Mouse (Mus musculus) lung, postnatal 36 days (tissue): ENCODE data around the gene Nlrp3.
A peak's percentile ranks its signal among the peaks of the same experiment; 100 is the strongest.

ENCODE experiments used
- DNase-seq: peaks from one replicate; pipeline ENCODE4 v3.0.0; 2022; ENCODE audit warnings: mixed read lengths

Gene Nlrp3

DNA sequence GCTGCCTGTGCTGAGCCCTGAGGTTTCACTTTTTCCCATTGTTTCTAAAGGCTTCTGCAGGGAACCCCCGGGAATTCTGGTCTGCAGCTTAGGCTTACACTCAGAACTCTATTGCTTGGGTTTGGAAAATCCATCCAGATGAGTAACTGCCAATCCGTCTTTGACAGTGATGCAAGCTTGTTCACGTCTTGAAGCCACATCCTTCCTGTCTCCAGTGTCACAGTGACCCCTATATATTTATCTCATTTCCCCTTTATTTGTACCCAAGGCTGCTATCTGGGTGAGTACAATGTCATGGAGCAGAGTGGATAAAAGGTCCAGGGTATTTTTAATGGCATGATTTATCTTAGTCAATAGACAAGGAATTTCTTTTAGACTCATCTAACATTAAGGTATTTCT, at the start of gene Nlrp3:
Gene Nlrp3, plus strand, starts transcription at position 245 of the 400 bp plus-strand sequence.
- DNase-seq, result peak; percentile 41

- DNase-seq, result no peak
These were observed 44.6 kb upstream of the Nlrp3 start for GRCm38 (mm10) chr11:59496672-59497310.

DNA sequence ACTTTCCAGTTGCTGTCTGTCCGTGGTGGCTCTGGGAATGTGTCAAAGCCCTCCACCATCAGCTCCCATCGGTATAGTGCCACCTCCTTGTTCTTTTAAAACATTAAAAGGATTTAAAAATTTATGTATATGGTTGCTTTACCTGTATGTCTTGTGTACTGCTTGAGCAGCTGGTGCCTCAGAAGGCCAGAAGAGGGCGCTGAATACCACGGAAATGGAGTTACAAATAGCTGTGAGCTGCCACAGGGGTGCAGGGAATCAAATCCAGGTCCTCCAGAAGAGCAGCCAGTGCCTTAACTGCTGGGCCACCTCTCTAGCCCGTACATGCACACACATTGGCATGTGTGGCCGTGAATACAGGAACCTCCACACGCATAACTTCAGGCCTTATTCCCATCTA, 43.6 kb upstream of the Nlrp3 start:
- DNase-seq, result no peak

GRCm38 (mm10) chr11:59501978-59502700, 39.2 kb upstream of the Nlrp3 start:
- no peak for DNase-seq

DNA sequence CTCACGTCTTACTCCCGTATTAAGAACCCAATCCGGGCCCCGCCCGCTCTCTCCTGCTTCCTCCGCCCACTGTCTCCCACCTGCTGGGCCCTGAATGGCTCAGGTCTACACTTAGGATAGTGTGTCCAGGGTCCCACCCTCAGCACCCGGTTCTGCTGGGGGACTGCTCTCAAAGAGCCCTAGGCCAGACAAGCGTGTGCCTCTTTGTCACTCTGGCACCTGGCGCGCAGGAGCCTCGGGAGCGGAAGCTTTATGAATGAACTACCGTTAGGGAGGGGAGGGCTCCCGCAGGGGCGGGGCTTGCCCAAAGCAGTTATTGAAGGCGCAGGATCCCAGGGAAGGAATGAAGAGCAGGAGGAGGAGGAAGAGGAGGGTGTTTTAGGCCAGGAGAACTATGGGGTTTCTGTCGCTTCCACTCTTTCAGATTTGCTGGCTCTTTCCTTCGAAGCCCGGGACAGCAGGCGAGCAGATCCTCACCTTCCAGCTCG, 36.0 kb upstream of the Nlrp3 start:
- DNase-seq, result peak; percentile 72

GRCm38 (mm10) chr11:59505839-59506712, 35.3 kb upstream of the Nlrp3 start:
- DNase-seq, result peak; percentile 94

DNA sequence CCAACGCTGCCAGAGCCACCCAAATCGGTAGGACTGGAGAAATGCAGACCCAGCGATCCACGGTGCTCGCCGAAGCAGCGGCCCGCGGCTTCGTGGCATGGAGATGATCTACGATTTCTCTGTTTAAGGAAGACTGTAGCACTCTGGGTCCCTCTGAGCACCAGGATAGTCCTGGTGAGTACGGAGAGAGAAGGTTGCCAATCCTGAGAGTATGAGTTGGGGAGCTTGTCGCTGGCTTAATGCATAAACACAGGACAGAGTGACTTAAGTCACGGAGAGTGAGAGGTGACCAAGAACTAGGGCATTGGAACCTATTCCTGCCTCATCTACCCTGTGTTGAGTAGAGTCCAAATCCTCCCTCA, 34.7 kb upstream of the Nlrp3 start:
- DNase-seq, result no peak

DNA sequence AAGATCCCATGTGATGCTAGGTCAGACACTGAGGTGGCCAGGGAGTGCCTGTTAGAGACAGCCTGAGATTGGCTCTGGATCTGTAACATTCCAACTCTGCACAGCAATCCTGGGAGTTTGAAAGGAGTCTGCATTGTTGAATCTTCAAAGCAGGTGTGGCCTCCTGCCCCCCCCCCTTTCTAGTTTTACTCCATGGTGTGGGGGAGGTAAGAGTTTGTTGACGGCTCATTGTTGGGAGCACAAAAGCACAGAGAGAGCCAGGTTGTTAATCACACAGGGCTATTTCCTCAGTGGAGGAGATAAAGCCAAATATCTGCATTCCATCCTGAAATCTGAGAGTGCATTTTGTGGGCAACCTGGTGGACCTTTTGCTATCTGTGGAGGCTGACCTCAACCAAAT, 29.8 kb upstream of the Nlrp3 start:
- DNase-seq, result no peak

- DNase-seq, result no peak
These were observed 28.6 kb upstream of the Nlrp3 start for GRCm38 (mm10) chr11:59512733-59513132.

DNA sequence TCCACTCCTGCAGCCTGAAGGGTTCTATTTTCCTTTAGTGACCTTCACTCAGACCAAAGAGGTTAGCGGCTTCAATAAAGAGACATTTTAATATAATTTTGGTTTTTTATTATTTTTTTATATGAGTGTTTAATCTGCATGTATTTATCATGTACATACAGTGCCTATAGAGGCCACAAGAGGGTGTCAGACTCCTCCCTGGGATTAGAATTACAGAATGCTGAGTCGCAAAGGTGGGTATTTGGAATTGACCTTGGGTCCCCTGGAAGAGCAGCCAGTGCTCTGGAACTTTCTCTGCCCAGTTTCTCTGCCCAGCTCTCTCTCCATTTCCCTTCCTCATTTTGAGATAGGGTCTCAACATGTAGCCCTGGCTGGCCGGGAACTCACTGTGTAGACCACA, 27.8 kb upstream of the Nlrp3 start:
- DNase-seq, result no peak

DNA sequence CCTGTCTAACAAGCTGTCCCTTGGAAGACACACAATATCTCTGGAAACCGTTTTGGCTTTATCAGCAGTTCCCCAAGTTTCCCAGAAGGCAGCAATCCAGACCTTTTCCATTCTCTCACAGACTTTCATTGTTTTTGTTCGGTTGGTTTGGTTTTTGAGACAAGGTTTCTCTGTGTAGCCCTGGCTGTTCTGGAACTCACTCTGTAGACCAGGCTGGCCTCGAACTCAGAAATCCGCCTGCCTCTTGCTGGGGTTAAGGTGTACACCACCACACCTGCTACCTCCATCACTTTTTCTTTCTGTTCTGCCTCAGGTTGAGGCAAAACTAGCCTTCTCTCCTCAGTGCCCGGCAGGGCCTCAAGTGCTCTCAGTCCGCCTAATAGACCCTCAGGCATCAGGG, 27.0 kb upstream of the Nlrp3 start:
- DNase-seq, result no peak

- no peak for DNase-seq
These were observed 26.6 kb upstream of the Nlrp3 start for GRCm38 (mm10) chr11:59514789-59515188.

GRCm38 (mm10) chr11:59517441-59517840, 23.9 kb upstream of the Nlrp3 start:
- no peak for DNase-seq

GRCm38 (mm10) chr11:59518226-59518625, 23.1 kb upstream of the Nlrp3 start:
- DNase-seq, result peak; percentile 34

DNA sequence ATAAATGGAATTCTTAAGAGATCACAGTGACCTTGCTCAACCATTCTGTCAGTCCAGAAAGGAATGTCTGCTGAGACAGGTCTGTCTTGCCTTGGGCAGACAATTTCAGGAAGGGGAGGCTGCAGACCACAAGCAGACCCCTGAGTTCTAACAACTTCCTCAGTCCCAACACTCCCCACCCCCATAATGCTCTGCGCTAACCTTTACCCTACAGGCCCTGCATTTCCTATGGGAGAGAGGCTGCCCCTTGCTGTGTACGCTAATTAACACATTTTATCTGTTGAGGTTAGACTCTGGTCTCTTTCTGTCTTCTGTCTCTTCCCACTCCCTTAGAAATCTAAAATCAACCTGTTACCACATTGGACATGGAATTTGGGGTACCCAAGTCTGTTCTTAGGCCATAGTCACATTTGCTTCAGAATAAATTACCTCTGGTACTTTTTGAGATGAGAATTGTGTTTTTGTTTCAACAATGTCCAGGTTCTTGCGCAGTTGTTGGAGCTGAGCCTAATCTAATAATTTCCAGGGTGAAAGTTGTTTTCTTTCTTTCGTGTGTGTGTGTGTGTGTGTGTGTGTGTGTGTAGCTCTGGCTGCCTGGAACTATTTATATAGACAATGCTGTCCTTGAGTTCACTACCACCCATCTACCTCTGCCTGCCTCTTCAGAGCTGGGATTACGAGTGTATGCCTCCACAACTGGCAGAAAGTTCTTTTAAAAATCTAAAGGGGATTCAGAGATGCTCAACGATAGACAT, 21.4 kb upstream of the Nlrp3 start:
- DNase-seq, result no peak

GRCm38 (mm10) chr11:59524150-59524549, 17.2 kb upstream of the Nlrp3 start:
- no peak for DNase-seq

GRCm38 (mm10) chr11:59525237-59525636, 16.1 kb upstream of the Nlrp3 start:
- peak; percentile 94 for DNase-seq

DNA sequence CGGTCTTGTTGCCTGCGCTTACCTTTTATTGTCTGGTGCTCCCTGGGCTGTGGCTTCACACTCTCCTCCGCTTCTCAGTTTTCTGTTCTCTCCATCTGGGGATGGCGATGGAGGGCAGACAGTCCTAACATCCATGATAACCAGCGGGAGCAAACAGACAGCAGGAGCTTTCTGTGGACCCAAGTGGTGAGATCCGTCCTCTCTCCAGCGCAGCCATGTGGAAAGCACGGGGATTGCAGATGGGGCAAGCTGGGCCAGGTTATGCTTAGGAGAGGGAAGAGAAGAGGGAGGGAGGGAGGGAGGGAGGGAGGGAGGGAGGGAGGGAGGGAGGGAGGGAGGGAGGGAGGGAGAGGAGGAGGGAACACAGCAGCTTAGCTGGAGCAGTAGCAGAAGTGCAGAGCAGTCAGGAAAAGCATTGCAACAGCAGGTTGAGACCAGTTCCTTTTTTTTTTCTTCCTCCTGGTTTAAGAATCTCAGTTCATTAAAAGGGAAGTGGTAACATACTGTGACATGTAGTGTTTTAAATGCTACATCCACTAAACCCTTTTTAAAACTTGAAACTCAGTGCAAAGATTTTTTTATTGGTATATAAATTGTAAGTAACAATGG, 14.8 kb upstream of the Nlrp3 start, which contains the start of gene Zkscan17:
Gene Zkscan17, minus strand, starts transcription at position 280 of the 609 bp plus-strand sequence.
- DNase-seq, result peak; percentile 32

DNA sequence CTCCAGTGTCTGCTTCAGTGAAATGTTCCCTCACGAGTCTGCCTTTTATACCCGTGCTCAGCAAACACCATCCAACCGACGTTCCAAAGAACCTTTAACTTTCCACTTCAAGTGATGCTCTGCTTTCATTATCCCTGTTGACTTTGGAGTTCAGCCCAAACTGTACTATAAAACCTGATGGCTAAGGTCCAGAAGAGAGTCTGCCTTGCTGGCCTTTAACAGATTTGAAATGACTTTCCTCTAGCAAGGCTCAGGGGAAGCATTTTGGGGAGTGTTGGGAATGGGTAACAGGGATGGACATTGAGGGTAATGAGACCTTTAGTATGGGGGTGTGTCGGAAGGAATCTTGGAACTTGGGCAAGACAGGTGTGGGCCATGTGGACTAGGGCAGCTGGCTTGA, 11.1 kb upstream of the Nlrp3 start:
- DNase-seq, result no peak

GRCm38 (mm10) chr11:59530870-59531535, 10.4 kb upstream of the Nlrp3 start:
- no peak for DNase-seq

GRCm38 (mm10) chr11:59531562-59531961, 9.8 kb upstream of the Nlrp3 start:
- no peak for DNase-seq
